ENCODE assay signal across 10 mouse cellular contexts in genomic region chr11:43548148-43548547, GRCm38 (mm10). TPM values are rescaled to one million over a fixed set of nuclear protein-coding genes. Genes with fewer than 3 reads are reported as not detected.
DNase-seq lines count a peak whose midpoint lies in the region; ATAC-seq and TF ChIP-seq lines count a peak whose summit lies in the region.
"Had no signal": no experiment of that assay in that cellular context is flagged by ENCODE, and none has a peak within 500 bp of the region (broad histone marks: within the 10 kb centered on the region; RNA-seq: fewer than 3 reads in every experiment).

No protein-coding gene starts in this region.

- H3K36me3 ChIP-seq in hindbrain, embryonic 13.5 days = 0 out of 2 replicates have a peak, but pooled peaks cover 3% of the 10 kb centered on the region
- H3K36me3 ChIP-seq in small intestine, adult 2 months (ENCODE audit: control insufficient read depth, insufficient read depth, low read length) = no peaks in the 10 kb centered on the region

- H3K4me1 ChIP-seq in hindbrain, embryonic 13.5 days (replicated peaks) = peaks cover 39% of the 10 kb centered on the region
- peaks cover 46% of the 10 kb centered on the region for H3K4me1 ChIP-seq in small intestine, adult 2 months (ENCODE audit: control insufficient read depth, insufficient read depth, insufficient read length, low read length)

- peak overlapping the region; percentile 60 for H3K9ac ChIP-seq in hindbrain, embryonic 13.5 days

- no peak overlapping the region for H3K4me2 ChIP-seq in hindbrain, embryonic 13.5 days

- H3K27ac ChIP-seq in hindbrain, embryonic 13.5 days = peak overlapping the region; percentile 75
- peak overlapping the region; percentile 96 for H3K27ac ChIP-seq in small intestine, adult 2 months (ENCODE audit: insufficient read depth, low read depth, low read length)

- WGBS in hindbrain, embryonic 13.5 days = 27% methylated on average over 7 of the region's 7 CpGs
- 14% methylated on average over 7 of the region's 7 CpGs for WGBS in small intestine, adult 2 months

- intact Hi-C loops in left cerebral cortex, postnatal 14 days (cut with DNase I) = no loop called here
- intact Hi-C loops in gastrocnemius, postnatal 36 days (cut with DNase I) = no loop called here

- no peaks in the 10 kb centered on the region for H3K9me3 ChIP-seq in hindbrain, embryonic 13.5 days

- no peaks in the 10 kb centered on the region for H3K27me3 ChIP-seq in hindbrain, embryonic 13.5 days
- H3K27me3 ChIP-seq in small intestine, adult 2 months (ENCODE audit: control insufficient read depth, insufficient read depth, low read length) = no peaks in the 10 kb centered on the region

- peak; percentile 65 for ATAC-seq in hindbrain, embryonic 13.5 days (ENCODE audit: low FRiP score)

- DNase-seq in ovary, adult 18-20 months (ENCODE audit: low spot score) = peak; percentile 84
- no peak for DNase-seq in ovary, postnatal 10 days (ENCODE audit: low spot score)
- DNase-seq in forelimb bud, embryonic 11.5 days (ENCODE audit: low read depth, low spot score) = peak; percentile 70
- DNase-seq in left cerebral cortex, postnatal 14 days (ENCODE audit: low spot score in 2 of 2) = peak; percentile 55 to 66
- DNase-seq in lung, postnatal 25 days (ENCODE audit: low spot score) = peak; percentile 47
- DNase-seq in gastrocnemius, postnatal 36 days = no peak

- TF ChIP-seq CTCF in small intestine, adult 2 months (IDR thresholded peaks at IDR 0.05; ENCODE audit: extremely low read depth, insufficient read length, insufficient replicate concordance, low read depth, low read length) = no peak

- no peak overlapping the region for H3K4me3 ChIP-seq in hindbrain, embryonic 13.5 days
- H3K4me3 ChIP-seq in small intestine, adult 2 months (ENCODE audit: low read depth, low read length) = no peak overlapping the region

- no peak for TF ChIP-seq POLR2A in small intestine, adult 2 months (IDR thresholded peaks at IDR 0.05; ENCODE audit: low read depth, low read length)

RNA-seq across cellular contexts. Expression of gene Ccnjl, which starts 19.6 kb away (rescaled TPM):
- 18.5 and 20.8 TPM in 2 replicates for polyA plus RNA-seq in hindbrain, embryonic 13.5 days (2015; fragmentation: Nextera tagmentation; extraction: Ambion mirVana)
- total RNA-seq in left cerebral cortex, postnatal 14 days (2021) = 1 to 10 TPM; 5.6 to 6.2 TPM
- polyA plus RNA-seq in small intestine, adult 2 months (2012; rRNA removed) = 7.1 and 7.9 TPM in 2 replicates
- total RNA-seq in gastrocnemius, postnatal 36 days (2021) = under 1 TPM; 0.12 to 0.13 TPM
- total RNA-seq: neutrophil, adult 5-6 weeks had no signal

RNA-seq across cellular contexts. Expression of gene 4933415A04Rik, which starts 38.7 kb away (rescaled TPM):
- 6.1 and 7.2 TPM in 2 replicates for polyA plus RNA-seq in hindbrain, embryonic 13.5 days (2015; fragmentation: Nextera tagmentation; extraction: Ambion mirVana)
- total RNA-seq in left cerebral cortex, postnatal 14 days (2021) = 1 to 10 TPM; 1.1 TPM
- 0.27 and 1.0 TPM in 2 replicates for polyA plus RNA-seq in small intestine, adult 2 months (2012; rRNA removed)
- total RNA-seq in gastrocnemius, postnatal 36 days (2021) = not detected

RNA-seq across cellular contexts. Expression of gene Fabp6, which starts 53.2 kb away (rescaled TPM):
- polyA plus RNA-seq in hindbrain, embryonic 13.5 days (2015; fragmentation: Nextera tagmentation; extraction: Ambion mirVana) = not detected in 2 replicates
- total RNA-seq in left cerebral cortex, postnatal 14 days (2021) = not detected
- polyA plus RNA-seq in small intestine, adult 2 months (2012; rRNA removed) = 6.0 TPM in 1 of 2 replicates, not detected in the other
- total RNA-seq in gastrocnemius, postnatal 36 days (2021) = not detected
- total RNA-seq: neutrophil, adult 5-6 weeks had no signal
- polyA plus RNA-seq: cortical plate, adult 2 months had no signal

Comparison
In these comparisons a context has a peak if more than half of its experiments do, and no peak if none do; other contexts are left out.
1. DNase-seq: peak in ovary, adult 18-20 months (single experiment), forelimb bud, embryonic 11.5 days (single experiment), left cerebral cortex, postnatal 14 days (2 of 2) and lung, postnatal 25 days (single experiment); none in ovary, postnatal 10 days (single experiment) and gastrocnemius, postnatal 36 days (0 of 2).
2. RNA of gene Ccnjl, which starts 19.6 kb away (total RNA-seq): 5.6 to 6.2 TPM in left cerebral cortex, postnatal 14 days; 0.12 to 0.13 TPM in gastrocnemius, postnatal 36 days; every median in the first group is over 4 times any median in the second.